Mouse (Mus musculus): ENCODE results near the gene Lrrc8e.
"Not testable (repeated sequence)": the region's sequence is repeated elsewhere in the genome, so short reads cannot be mapped to it uniquely, and the experiment has no call there.

The Lrrc8e gene

DNA sequence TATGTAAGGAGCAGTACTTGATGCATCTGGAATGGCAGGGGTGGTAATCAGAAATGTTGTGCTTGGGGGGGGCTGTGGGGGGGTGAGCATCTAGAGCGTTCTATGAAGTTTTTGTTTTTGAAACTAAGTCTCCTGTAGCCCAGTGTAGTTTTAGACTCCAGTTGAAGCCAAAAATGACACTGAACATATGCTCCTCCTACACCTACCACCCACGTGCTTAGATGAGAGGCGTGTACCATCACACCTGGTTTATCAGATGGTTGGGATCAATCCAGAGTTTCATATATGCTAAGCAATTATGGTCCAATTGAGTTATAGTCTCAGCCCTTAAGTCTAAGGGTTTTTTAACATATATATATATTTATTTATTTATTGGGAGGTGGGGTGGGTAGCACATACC is 7.0 kb upstream of the Lrrc8e start:
- CTCF ChIA-PET = no interaction called here

DNA sequence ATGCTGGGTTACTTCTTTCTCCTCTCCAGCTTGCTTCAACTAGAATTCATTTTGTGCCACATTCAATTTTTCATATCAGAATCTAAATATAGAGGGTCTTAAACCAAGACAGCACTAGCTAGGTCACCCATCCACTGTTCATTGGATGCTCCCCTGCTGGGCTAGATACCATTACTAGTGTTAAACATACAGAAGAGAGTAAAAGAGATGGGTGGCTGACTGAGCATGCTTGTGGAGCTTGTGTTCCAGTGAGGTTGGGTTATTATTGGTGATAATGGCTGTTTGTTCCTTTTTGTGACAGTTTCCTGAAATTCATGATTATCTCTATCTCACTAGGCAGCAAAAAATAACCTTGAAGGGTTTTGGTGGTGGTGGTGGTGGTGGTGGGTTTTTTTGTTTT is 4.6 kb upstream of the Lrrc8e start:
- CTCF ChIA-PET = no interaction called here

DNA sequence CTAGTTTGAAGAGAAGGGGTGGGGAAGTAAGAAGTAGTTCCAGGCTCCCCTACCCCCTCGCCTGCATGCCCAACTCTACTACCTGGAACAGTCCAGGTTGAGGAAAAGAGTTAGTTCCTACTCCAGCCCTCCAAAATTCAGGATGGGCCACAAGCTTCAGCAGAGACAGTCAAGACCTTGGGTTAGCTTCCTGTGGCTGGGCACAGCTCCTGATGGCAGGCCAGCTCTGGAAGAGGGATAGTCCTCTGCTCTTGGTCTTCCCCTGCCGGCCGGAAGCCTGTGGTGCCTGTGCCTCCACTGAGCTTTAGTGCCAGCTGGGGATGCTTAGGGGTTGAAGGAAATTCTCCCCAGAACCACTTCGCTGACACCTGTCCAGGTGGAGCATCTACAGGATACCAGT is 304 bp upstream of the Lrrc8e start:
- CTCF ChIA-PET = no interaction called here

DNA sequence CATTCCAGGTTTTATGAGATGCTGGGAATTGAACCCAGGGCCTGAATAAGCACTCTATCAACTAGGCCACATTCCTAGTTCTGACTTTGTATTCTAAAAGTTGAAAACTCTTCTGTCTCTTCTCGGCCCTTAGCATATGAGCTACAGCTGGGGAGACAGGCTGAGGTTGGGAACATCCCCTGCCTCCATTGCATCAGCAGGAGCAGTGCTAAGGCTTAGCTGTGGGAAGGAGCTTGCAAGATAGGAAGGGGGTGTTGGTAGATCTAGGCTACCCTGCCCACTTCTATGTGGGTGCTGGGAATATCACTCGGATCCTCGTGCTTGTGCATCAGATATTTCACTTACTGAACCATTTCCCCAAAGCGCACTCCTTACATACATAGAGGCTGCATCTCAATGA is 1.3 kb downstream of the Lrrc8e start:
- CTCF ChIA-PET = no interaction called here

DNA sequence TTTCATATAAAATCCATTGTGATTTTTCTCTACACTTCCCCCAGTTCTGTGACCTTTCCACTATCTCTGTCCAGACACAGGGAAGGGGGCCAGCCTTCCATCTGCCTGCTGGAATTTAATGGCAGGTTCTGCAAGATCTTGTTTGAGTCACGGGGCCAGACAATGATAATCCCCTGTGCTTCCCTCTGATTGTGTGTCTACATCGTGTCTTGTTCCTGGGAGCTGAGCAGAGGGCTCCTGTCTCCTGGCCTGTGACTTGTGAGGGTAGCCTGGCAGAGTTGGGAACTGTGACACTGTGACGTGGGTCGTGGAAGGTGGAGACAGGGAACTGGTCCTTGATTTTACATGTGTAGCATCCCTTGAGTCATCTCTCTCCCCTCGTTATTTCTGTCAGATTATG is 3.2 kb downstream of the Lrrc8e start:
- CTCF ChIA-PET = no interaction called here

DNA sequence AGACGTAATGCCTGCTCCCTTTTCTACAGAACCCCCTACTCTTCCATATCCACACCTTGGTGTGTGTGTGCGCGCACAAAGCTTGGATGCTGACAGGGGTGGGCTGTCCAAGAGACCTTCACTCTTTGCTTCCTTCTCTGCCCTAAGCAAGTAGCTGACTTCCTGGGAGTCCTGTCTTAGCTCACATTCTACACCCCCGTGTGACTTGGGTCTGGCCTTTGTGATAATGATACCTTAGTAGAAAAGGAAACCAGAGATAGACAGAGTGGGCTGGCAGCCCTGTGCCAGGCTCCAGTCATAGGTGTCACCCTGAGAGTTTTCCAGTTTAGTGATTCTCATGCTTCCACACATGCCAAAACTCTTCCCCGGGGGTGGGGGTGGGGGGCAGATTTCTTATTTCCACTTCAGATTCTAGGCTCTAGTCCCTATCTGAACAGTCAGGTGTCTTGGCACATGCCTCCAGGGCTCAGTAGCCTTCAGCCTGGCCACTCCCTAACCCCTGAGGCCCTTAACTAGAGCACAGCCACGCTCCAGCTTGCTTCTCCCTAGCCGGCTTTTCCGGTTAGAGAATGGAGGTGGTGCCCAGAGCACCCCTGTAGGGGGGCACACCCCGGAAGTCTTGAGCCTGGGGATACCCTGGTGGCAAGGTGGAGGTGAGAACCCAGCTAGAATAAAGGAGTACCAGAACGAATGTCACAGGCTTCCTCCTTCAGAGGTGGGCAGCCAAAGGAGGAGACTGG is 4.2 kb downstream of the Lrrc8e start:
- CTCF ChIA-PET = no interaction called here

DNA sequence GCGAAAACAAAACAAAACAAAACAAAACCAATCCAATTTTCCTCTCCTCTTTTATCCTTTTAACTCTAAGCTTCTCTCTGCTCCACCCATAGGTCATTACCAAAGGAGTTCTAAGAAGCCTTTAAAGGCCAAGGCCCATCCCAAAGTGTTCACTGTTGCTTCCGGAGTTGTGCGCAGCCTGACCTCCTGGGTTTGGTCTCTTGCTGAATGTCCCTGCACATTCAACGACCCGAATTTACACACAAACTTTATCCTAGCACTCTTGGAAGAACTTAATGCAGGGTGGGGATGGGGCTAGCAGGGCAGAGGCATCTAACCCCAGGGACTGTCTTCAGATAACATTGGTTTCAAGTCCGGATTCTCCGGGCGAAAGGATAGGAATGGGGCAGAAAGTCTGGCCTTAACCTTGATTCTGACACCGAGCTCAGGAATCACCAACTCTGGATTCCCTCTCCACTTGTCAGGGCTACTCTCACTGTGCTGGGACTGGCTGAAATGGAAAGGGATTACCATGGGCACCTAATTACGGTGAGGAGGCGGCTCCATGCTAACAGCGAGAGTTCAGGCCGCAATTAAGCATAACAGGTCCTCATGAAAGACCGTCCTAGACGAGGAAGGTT is 11.3 kb downstream of the Lrrc8e start:
- CTCF ChIA-PET = no interaction called here

DNA sequence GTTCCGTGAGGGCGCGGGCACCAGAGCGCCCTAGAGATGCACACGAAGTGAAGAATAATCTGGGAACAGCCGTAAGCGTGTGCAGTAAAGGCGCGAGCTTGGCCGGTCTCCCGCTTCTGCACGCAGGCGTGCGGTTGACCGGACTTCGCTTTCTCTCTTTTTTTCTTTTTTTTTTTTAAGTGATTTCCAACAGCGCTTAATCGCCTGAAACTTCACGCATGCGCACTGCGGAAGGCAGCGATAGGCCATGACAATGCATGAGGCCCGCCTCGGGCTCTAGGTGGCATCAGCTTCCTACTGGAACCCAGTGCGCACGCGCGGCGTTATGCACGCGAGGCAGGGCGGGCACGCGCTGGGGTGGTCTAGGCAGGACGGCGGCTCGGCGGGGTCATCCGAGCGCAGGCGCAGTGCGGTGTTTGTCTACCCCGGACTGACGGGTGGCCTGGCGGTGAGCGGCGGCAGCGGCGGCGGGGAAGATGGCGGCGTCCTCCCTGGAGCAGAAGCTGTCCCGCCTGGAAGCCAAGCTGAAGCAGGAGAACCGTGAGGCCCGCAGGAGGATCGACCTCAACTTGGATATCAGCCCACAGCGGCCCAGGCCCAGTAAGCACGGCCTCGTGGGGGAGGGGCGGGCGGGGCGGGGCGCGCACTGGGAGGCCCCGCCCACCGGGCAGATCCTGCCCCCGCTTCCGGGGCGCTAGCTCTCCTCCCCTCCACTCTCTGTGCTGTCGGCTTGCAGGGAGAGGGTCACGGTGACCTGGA is 12.0 kb downstream of the Lrrc8e start, which contains the start of the genes Map2k7 and Gm49320:
TSS of gene Map2k7 (plus strand) at position 307 of the 759 bp plus-strand sequence.
TSS of gene Gm49320 (plus strand) at position 432 of the 759 bp plus-strand sequence.
- CTCF ChIA-PET = interaction anchor here (1.3 to 1.4 kb wide), 2 partner anchors 12 to 18 kb away, joined by 4 to 5 read pairs; no protein-coding TSS in a partner anchor

DNA sequence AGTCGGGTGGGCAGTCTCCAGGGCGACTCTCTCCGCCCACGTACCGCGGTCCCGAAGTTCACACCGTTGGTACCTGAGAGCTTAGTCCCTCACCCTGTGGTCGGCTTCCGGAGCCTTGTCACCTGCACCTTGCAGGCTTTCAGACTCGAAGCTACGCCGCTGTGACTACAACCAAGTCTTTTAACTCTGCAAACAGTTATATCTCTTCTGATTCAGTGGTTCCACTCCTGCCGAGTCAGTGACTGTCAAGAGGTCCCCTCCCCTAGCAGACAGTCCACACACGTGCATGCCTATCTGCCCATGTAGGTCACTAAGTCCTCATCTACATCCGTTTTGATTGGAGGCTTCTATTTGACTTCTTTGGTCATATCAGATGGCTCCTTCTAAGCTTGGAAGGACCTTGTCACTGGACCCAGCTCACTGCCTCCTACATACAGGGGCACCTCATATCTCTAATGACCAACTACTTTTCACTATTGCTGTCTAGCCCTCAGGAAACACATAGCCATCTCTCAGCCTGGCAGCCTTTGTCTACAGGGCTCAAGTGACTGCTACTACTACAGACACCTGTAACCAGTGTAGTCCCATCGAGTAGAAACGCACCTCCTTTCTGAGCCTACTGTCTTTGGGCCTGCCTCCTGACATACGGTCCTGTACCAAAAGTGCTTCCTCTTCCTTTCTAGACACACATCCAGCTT is 12.7 kb downstream of the Lrrc8e start:
- CTCF ChIA-PET = interaction anchor here (1.3 to 1.4 kb wide), 2 partner anchors 11 to 18 kb away, joined by 4 to 5 read pairs; no protein-coding TSS in a partner anchor

DNA sequence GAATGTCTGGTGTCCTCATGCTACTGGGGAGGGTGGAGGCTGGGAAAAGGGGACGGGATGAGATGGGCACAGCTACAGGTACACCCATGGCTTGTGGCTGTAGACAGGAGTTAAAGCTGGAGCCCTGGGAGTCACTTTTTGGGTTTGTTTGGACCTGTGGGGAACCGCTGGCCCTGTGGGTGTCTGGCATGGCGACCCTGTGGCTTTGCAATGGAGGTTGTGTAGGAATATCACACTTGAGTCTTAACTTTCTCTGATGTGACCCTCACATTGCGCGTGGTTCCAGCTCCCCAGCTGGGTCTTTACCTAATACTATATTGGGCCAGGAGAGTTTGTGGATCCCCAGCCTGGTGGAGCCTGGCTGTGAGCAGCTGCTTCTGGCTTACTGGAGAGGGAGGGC is 18.4 kb downstream of the Lrrc8e start:
- CTCF ChIA-PET = interaction anchor here (0.6 kb wide), 1 partner anchor 166 kb away, joined by 3 read pairs; no protein-coding TSS in a partner anchor

DNA sequence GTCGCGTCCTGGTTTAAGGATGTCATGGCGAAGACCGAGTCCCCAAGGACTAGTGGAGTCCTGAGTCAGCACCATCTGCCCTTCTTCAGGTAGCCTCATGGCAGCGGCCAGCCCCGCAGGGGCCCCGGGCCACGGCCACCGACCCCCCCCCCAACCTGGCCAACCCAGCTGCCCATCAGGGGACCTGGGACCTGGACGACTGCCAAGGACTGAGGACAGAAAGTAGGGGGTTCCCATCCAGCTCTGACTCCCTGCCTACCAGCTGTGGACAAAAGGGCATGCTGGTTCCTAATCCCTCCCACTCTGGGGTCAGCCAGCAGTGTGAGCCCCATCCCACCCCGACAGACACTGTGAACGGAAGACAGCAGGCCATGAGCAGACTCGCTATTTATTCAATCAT is 19.1 kb downstream of the Lrrc8e start:
- CTCF ChIA-PET = interaction anchor here (0.6 kb wide), 1 partner anchor 165 kb away, joined by 3 read pairs; no protein-coding TSS in a partner anchor

DNA sequence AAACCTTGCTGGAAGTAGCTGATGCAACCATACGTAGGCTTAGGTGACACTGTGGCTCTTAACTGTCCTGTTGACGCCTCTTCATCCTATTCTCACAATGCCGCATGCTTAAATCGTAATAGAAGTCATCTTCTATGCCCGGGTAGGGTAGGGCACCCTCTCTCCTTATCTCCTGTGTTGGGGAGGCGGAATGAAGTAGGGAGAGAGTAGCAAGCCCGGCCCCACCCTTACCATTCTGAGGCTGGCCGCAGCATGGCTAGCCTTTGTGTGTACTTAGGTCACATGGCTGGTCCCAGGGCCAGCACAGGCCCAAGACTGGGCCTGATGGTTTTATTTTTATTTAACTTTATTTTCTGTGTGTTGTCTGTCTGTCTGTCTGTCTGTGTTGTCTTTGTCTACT is 20.6 kb downstream of the Lrrc8e start:
- CTCF ChIA-PET = no interaction called here

DNA sequence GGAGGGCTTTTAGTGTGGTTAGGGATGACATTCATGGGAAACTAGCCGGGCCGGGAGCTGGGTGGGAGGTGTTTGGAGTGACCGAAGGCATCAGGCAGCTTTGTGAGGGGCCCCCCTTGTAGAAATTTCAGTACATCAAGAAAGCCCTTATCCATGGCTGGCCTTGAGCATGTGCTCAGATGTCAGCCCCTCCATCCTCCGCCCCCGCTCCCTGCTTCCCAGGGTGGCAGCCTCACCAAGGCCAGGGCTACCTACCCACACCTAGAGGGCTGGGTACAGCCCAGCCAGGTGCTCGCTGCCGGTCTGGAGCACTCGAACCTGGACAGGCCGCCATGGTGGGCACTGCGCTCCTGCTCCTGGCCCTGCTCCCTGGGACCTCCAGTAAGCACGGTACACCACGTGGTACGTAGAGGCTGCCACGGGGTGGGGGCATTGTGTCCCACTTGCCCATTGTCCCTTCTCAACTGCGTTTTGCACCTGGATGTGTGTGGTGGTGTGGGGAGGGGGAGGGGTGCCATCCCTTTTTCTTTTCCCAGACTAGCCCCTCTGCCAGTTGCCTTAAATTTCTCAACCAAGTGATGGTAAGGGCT is 21.4 kb downstream of the Lrrc8e start, which contains the start of gene Tgfbr3l:
TSS of gene Tgfbr3l (plus strand) at position 264 of the 590 bp plus-strand sequence.
- CTCF ChIA-PET = no interaction called here

DNA sequence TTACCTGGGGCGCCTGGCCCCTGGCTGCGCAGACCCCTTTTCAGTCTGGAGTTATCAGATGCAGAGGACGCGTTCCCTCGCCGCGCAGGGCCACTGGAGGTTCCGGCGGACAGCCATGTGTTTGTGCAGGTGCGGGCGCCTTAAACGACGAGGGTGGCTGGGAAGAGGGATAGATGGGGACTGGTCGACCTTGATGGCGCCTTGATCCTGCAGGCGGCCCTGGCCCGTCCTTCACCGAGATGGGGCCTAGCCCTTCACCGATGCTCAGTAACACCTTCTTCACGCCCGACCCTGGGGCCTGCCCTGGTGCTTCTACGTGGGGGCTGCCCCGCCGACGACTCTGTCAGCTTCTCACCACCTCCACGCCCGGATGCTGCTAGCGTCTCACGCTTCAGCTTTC is 22.6 kb downstream of the Lrrc8e start:
- CTCF ChIA-PET = no interaction called here

DNA sequence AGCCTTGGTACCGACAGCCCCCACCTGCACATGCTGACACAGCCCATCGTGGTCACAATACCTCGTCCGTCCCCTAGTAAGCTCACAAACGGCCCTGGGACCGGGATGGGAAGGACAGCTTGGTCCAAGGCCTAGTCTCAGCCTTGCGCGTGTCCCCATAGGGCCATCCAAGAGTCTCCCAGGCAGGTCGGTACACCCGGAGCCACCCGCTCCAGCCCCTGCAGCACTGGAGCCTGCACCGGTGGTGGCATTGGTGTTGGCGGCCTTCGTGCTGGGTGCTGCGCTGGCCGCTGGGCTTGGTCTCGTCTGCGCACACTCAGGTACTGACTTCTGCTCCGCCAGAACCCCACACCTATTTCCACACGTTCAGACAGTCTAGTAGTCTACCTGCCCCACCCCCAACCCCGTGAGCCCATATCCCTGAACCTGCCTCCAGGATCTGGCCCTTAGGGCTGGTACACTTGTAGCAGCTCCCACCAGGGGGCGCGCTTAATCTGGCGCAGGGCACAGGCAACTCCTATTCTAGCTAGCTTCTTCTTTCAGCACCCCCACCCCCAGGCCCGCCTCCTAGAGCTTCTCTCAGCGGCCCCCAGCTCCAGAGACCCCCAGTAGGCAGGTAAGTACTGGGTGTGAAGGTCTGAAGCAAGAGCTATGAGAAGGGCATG is 23.8 kb downstream of the Lrrc8e start:
- CTCF ChIA-PET = interaction anchor here (0.6 to 1.0 kb wide), 2 partner anchors 11 to 40 kb away, joined by 4 to 8 read pairs; partner anchors contain the start of genes Gm49320 and Map2k7

DNA sequence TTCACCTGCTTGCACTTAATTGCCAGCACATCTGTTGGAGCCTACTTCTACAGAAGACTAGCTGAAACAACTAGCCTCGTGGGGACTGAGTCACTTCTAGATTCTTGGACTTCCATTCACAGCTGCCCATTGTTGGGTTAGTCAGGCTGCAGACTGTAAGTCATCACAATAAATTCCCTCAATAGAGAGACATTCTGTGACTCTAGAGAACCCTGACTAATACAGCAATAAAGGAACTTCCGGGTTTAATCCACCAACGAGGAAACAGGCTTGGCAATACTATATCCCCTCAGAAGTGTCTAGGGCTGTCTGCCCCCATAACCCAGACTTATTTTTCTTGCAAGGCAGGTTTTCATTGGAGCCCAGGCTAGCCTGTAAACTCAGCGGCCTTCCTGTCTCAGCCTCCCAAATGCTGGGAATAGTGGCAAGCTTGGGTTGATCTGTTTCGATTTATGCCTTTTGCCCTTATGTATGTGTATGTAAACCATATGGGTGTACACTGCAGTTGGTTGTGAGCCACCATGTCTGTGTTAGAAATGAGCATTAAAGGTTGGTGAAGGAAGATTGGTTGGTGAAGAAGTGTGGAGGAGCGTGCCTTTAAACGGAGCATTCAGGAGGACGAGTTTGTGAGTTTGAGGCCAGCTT is 25.6 kb downstream of the Lrrc8e start:
- CTCF ChIA-PET = interaction anchor here (1.1 kb wide), 1 partner anchor 345 kb away, joined by 3 read pairs; no protein-coding TSS in a partner anchor

DNA sequence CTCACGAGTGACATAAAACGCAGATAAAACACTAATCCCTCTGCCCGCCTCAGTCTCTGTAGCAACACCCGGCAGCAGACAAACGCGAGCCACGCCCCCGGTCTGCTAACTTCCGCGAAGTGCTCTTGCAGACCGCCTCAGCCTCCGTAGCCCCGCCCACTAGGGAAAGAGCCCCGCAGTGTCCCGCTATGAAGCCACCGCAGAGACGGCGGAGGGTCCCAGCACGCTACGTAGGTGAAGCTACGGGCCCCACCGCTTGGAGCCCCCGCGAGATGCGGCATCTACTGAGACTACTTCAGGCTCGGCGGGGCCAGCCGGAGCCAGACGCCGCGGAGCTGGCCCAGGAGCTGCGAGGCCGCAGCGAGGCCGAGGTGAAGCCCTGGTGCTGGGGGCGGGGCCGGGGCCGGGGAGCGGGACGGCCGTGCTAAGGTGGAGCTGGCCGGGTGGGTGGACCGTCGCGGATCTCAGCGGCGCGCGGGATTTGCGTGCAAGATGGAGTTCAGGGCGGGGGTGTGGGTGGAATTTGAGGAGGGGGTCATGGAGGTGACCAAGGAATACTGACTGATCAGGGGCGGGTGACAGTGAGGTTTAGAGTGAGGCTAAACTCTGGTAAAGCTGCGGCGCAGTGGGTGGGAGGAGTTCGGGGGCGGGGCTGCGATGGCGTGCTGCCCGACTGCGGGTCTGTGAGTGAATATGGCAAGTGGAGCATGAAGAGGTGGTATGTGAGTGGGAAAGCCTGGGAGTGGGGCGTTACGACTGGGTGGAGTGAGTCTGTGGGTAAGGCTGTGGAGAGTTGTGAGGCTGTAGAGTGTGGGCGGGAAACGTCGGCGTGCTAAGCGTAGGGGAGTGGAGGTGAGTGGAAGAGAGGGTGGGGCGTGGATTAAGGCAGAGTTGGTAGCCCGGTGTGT is 26.6 kb downstream of the Lrrc8e start, which contains the start of gene Snapc2:
TSS of gene Snapc2 (plus strand) at position 147 of the 908 bp plus-strand sequence.
- CTCF ChIA-PET = interaction anchor here (0.6 to 1.1 kb wide), 2 partner anchors 12 to 344 kb away, joined by 3 to 6 read pairs; no protein-coding TSS in a partner anchor

DNA sequence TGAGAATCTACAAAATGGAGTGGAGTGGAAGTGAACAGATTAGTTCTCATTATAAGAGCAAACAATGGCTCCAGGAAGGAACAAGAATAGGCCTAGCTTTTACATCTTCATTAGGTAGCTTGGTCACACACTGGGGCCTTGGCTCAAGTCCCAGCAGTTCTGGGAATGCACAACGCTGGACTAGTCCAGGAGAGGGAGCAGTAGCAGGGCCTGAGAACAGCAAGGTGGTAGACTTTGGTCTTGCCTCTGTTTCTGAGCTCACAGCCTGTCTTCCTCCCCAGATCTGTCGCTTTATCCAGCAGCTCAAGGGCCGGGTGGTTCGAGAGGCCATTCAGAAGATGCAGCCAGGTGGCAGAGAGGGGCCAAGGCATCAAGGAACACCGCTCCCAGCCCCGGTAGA is 27.4 kb downstream of the Lrrc8e start:
- CTCF ChIA-PET = interaction anchor here (0.6 kb wide), 1 partner anchor 11 kb away, joined by 6 read pairs; no protein-coding TSS in a partner anchor

DNA sequence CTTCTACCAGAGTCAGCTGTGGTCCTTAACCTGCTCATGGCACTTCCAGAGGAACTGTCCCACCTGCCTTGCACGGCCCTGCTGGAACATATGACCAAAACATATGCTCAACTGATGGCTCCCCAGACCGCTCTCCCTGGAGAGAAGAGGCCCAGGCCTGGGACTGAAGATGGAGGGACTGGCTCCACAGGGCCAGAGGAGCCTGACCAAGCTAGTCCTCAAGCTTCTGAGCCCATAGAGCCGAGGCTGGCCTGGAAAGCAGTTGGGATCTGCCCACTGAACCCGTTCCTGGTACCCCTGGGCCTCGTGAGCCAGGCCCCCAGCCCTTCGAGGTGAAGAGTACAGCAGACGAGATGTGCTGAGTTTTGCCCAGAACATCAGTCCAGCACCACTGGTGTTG is 28.8 kb downstream of the Lrrc8e start:
- CTCF ChIA-PET = not testable (repeated sequence)

All from spleen, embryonic (tissue).